Mouse (Mus musculus) CH12.LX (cell line): ENCODE results near the gene Erich2. TPM values are rescaled to one million over a fixed set of nuclear protein-coding genes. Genes with fewer than 3 reads are reported as not detected.

Experiments used
- DNase-seq: peaks from one replicate; pipeline ENCODE4 v3.0.0-alpha.2; 2013; ENCODE audit errors: extremely low read depth
- H3K27ac ChIP-seq: 2 replicates; pipeline ENCODE4 v1.5.1; 2012; ENCODE audit warnings: low read depth, mild to moderate bottlenecking, control low read depth, moderate library complexity; ENCODE audit not compliant: insufficient read depth
- H3K27me3 ChIP-seq: replicated peaks from 2 replicates; pipeline ENCODE3; 2012; ENCODE audit warnings: inconsistent platforms
- H3K36me3 ChIP-seq, 2 experiments: replicated peaks in 1 of 2; 2 replicates each; pipeline versions ENCODE3 to v1.6.1; 2012; ENCODE audit warnings: inconsistent platforms in 1 of 2, low read length in 1 of 2, mild to moderate bottlenecking in 1 of 2, mixed read lengths in 1 of 2, moderate library complexity in 1 of 2; ENCODE audit not compliant: control insufficient read depth in 1 of 2, insufficient read depth in 1 of 2
- H3K4me1 ChIP-seq, 2 experiments: 2 replicates each; pipeline ENCODE4 v1.6.1; 2012; ENCODE audit warnings: inconsistent platforms in 1 of 2, moderate library complexity in 1 of 2; ENCODE audit not compliant: insufficient read depth in 2 of 2, control insufficient read depth in 1 of 2
- H3K4me2 ChIP-seq: 2 replicates; pipeline ENCODE4 v1.6.1; 2012; ENCODE audit warnings: low read depth, mild to moderate bottlenecking, control low read depth; ENCODE audit not compliant: poor library complexity, insufficient read depth, severe bottlenecking
- H3K4me3 ChIP-seq, 3 experiments: fragments of 150-350 bp in 1 of 3; sonication (generic) in 1 of 3; replicated peaks in 1 of 3; 2 replicates each; pipeline versions ENCODE3 to v1.5.1; 2011 to 2012; ENCODE audit warnings: low read depth in 2 of 3, low read length in 2 of 3, mild to moderate bottlenecking in 2 of 3, moderate library complexity in 2 of 3, control low read depth in 1 of 3, improper control_type of control experiment in 1 of 3, inconsistent platforms in 1 of 3, mixed read lengths in 1 of 3; ENCODE audit not compliant: poor library complexity in 1 of 3
- H3K79me2 ChIP-seq: replicated peaks from 2 replicates; pipeline ENCODE4 v1.6.1; 2012; ENCODE audit warnings: mild to moderate bottlenecking, moderate library complexity; ENCODE audit not compliant: control insufficient read depth, poor library complexity, insufficient read depth, severe bottlenecking; ENCODE audit errors: extremely low read depth
- H3K9ac ChIP-seq: 2 replicates; pipeline ENCODE4 v1.6.1; 2012; ENCODE audit warnings: low read depth, mild to moderate bottlenecking, control low read depth, moderate library complexity; ENCODE audit not compliant: insufficient read depth
- H3K9me3 ChIP-seq: replicated peaks from 2 replicates; pipeline ENCODE3; 2012; ENCODE audit warnings: low read length, inconsistent platforms, mixed read lengths
- BHLHE40 ChIP-seq: IDR thresholded peaks from 2 replicates; pipeline ENCODE4 v1.6.1; 2011; ENCODE audit warnings: mild to moderate bottlenecking, low read depth, low read length, improper control_type of control experiment
- CHD1 ChIP-seq: IDR thresholded peaks from 2 replicates; pipeline ENCODE4 v1.6.1; 2012; ENCODE audit warnings: low read depth, low read length, improper control_type of control experiment, inconsistent platforms
- CTCF ChIP-seq, 2 experiments: IDR thresholded peaks in 1 of 2; conservative IDR thresholded peaks in 1 of 2; 2 replicates each; pipeline ENCODE4 v1.5.1; 2011 to 2012; ENCODE audit warnings: low read depth in 2 of 2, low read length in 2 of 2, improper control_type of control experiment in 1 of 2, inconsistent platforms in 1 of 2, mild to moderate bottlenecking in 1 of 2, moderate library complexity in 1 of 2
- E2F4 ChIP-seq: IDR thresholded peaks from 2 replicates; pipeline ENCODE4 v1.6.1; 2011; ENCODE audit warnings: low read depth, low read length, improper control_type of control experiment; ENCODE audit not compliant: insufficient replicate concordance
- IRF4 ChIP-seq: IDR thresholded peaks from 2 replicates; pipeline ENCODE4 v1.6.1; 2014; ENCODE audit warnings: low read depth, mild to moderate bottlenecking, inconsistent platforms, low read length, improper control_type of control experiment
- JUN ChIP-seq: IDR thresholded peaks from 2 replicates; pipeline ENCODE4 v1.6.1; 2011; ENCODE audit warnings: low read depth, mild to moderate bottlenecking, low read length, improper control_type of control experiment, moderate library complexity; ENCODE audit not compliant: insufficient read depth
- JUND ChIP-seq: conservative IDR thresholded peaks from 2 replicates; pipeline ENCODE4 v1.6.1; 2011; ENCODE audit warnings: low read depth, low read length, improper control_type of control experiment
- KAT2A ChIP-seq: IDR thresholded peaks from 2 replicates; pipeline ENCODE4 v1.6.1; 2012; ENCODE audit warnings: low read length, improper control_type of control experiment, inconsistent platforms; ENCODE audit not compliant: insufficient replicate concordance
- MAFK ChIP-seq: IDR thresholded peaks from 2 replicates; pipeline ENCODE4 v1.6.1; 2011; ENCODE audit warnings: low read length, improper control_type of control experiment; ENCODE audit not compliant: insufficient replicate concordance
- MAX ChIP-seq: IDR thresholded peaks from 2 replicates; pipeline ENCODE4 v1.6.1; 2011; ENCODE audit warnings: low read length, improper control_type of control experiment
- MAZ ChIP-seq: IDR thresholded peaks from 2 replicates; pipeline ENCODE4 v1.6.1; 2012; ENCODE audit warnings: low read depth, mild to moderate bottlenecking, inconsistent platforms, low read length, improper control_type of control experiment, moderate library complexity
- MEF2A ChIP-seq: IDR thresholded peaks from 2 replicates; pipeline ENCODE4 v1.6.1; 2014; ENCODE audit warnings: low read depth, mild to moderate bottlenecking, inconsistent platforms, low read length, improper control_type of control experiment, borderline replicate concordance
- MYC ChIP-seq: IDR thresholded peaks from 2 replicates; pipeline ENCODE4 v1.6.1; 2011; ENCODE audit warnings: low read depth, mild to moderate bottlenecking, improper control_type of control experiment, low read length
- NRF1 ChIP-seq: IDR thresholded peaks from 2 replicates; pipeline ENCODE4 v1.6.1; 2014; ENCODE audit warnings: low read depth, mild to moderate bottlenecking, inconsistent platforms, low read length, improper control_type of control experiment, moderate library complexity
- POLR2A ChIP-seq: IDR thresholded peaks from 2 replicates; pipeline ENCODE4 v1.6.1; 2011; ENCODE audit warnings: low read depth, mild to moderate bottlenecking, improper control_type of control experiment, low read length
- RAD21 ChIP-seq: IDR thresholded peaks from 2 replicates; pipeline ENCODE4 v1.6.1; 2011; ENCODE audit warnings: low read depth, mild to moderate bottlenecking, low read length, improper control_type of control experiment, moderate library complexity
- SMC3 ChIP-seq: IDR thresholded peaks from 2 replicates; pipeline ENCODE4 v1.6.1; 2011; ENCODE audit warnings: low read depth, low read length, improper control_type of control experiment
- TBP ChIP-seq: conservative IDR thresholded peaks from 2 replicates; pipeline ENCODE4 v1.6.1; 2011; ENCODE audit warnings: low read depth, low read length, improper control_type of control experiment
- TCF12 ChIP-seq: IDR thresholded peaks from 2 replicates; pipeline ENCODE4 v1.6.1; 2014; ENCODE audit warnings: low read depth, mild to moderate bottlenecking, inconsistent platforms, low read length, improper control_type of control experiment
- UBTF ChIP-seq: IDR thresholded peaks from 2 replicates; pipeline ENCODE4 v1.6.1; 2012; ENCODE audit warnings: low read depth, mild to moderate bottlenecking, inconsistent platforms, low read length, improper control_type of control experiment, moderate library complexity
- USF1 ChIP-seq: IDR thresholded peaks from 2 replicates; pipeline ENCODE4 v1.6.1; 2014; ENCODE audit warnings: low read depth, mild to moderate bottlenecking, inconsistent platforms, low read length, improper control_type of control experiment
- ZNF384 ChIP-seq: IDR thresholded peaks from 2 replicates; pipeline ENCODE4 v1.6.1; 2012; ENCODE audit warnings: low read depth, low read length, improper control_type of control experiment, inconsistent platforms
- dilution Hi-C: fragments of 300-500 bp; cut with MboI; formaldehyde crosslinking; loops from 2 replicates; pipeline ENCODE4 v1.14.3; 2020; ENCODE audit warnings: low sequenced_read_pairs; ENCODE audit not compliant: extremely low pct_unique_long_range_greater_than_20kb, extremely low pct_ligation_motif_present
- in situ Hi-C: fragments of 300-500 bp; cut with MboI; formaldehyde crosslinking; loops from 3 replicates; pipeline ENCODE4 v1.14.3; 2019; ENCODE audit warnings: low sequenced_read_pairs, low pct_ligation_motif_present, low pct_unique_long_range_greater_than_20kb, mixed read lengths
- polyA plus RNA-seq: library from polyadenylated mRNA; unstranded; fragments of >175 nt; gene quantifications from 2 replicates; pipeline ENCODE4 v1.2.1, GENCODE M21; 2012; ENCODE audit warnings: low read depth; ENCODE audit not compliant: insufficient read length
- total RNA-seq, 2 experiments: library from RNA; depleted of rRNA; stranded (reverse); fragments of 300-350 nt in 1 of 2; fragments of >200 nt in 1 of 2; gene quantifications; 2 replicates each; pipeline ENCODE4 v1.2.3; 2012 to 2014

Erich2 gene
- total and polyA plus RNA-seq, 3 experiments: 0.24 TPM; not detected in 2

DNA sequence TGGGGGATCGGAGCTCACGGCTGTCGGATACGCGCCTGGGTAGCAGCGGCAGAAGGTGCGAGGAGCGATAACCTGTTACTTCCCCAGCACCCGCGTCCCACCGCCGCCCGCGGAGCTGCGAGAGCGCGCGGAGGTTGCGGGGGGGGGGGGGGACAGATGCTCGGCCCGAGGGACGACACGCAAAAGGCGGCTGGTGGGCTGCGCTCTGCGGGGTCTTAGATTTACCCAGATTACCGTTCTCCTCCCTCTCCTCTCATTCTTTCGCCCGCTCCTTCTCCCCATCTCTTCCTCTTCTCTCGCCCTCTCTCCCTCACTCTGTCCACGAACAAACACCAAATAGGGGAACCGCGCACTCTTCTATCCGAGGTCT is 54.0 kb downstream of the Erich2 start:
- H3K4me1 ChIP-seq: peaks cover 2 to 25% of the 10 kb centered on the region in 2 experiments; a peak in 3 of 4 replicates
- peaks cover 17% of the 10 kb centered on the region for H3K9me3 ChIP-seq
- no peak overlapping the region for H3K27ac ChIP-seq
- peak overlapping the region in 1 of 3 experiments; percentile 19 for H3K4me3 ChIP-seq
- in situ Hi-C loops: loop anchor here (10.0 to 25.0 kb wide), 2 partner anchors 338 to 425 kb away; no protein-coding TSS in a partner anchor
- H3K36me3 ChIP-seq: no peaks in the 10 kb centered on the region
- peaks cover 33% of the 10 kb centered on the region for H3K27me3 ChIP-seq
- no peak for DNase-seq
- no peak overlapping the region for H3K9ac ChIP-seq
- H3K4me2 ChIP-seq: peak overlapping the region; percentile 92
- TF ChIP-seq E2F4 (no peak), JUND (no peak), ZNF384 (no peak)
- TF ChIP-seq, all 38 proteins: peak for 0
- H3K79me2 ChIP-seq: no peaks in the 10 kb centered on the region
- dilution Hi-C loops: no loop called here

DNA sequence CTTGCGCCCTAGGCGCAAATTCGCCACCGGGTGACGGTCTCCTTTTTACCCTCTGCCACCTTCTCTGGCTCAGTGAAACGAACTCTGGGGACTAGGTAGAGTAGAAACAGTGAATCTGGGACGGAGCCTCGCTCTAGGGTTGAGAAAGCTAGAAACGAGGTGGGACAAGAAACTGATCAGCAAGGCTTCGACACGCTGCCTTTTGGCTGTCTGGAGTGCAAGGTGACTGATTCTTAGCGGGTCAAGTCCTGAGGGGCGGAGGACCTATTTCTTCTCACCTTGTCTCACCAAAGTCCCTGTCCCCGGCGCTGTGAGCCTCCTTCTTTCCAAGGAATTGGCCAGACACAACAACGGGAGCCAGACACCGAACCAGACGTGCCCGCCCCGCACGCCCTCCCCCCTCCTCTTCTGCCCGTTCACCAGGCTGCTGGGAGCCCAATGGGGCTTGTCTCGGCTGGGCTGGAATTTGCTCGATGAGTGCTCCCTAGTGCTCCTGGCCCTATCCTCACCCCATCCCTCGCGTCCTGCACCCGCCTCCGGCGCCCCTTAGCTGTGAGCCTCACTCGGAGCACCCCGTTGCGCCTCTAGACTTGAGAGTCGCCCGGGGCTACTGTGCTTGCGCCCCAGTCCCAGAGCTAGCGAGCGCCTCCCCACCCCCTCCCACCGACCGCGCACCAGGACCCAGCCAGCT is 54.5 kb downstream of the Erich2 start:
- H3K9ac ChIP-seq: no peak overlapping the region
- TF ChIP-seq NRF1 (no peak), MAFK (no peak)
- H3K4me1 ChIP-seq: peaks cover 2 to 26% of the 10 kb centered on the region in 2 experiments; a peak in 3 of 4 replicates
- no peaks in the 10 kb centered on the region for H3K36me3 ChIP-seq
- in situ Hi-C loops: loop anchor here (10.0 to 25.0 kb wide), 2 partner anchors 338 to 426 kb away; no protein-coding TSS in a partner anchor
- H3K9me3 ChIP-seq: peaks cover 17% of the 10 kb centered on the region
- no peaks in the 10 kb centered on the region for H3K79me2 ChIP-seq
- peaks cover 33% of the 10 kb centered on the region for H3K27me3 ChIP-seq
- H3K27ac ChIP-seq: no peak overlapping the region
- H3K4me2 ChIP-seq: no peak overlapping the region
- DNase-seq: no peak
- no peak overlapping the region for H3K4me3 ChIP-seq
- dilution Hi-C loops: no loop called here

DNA sequence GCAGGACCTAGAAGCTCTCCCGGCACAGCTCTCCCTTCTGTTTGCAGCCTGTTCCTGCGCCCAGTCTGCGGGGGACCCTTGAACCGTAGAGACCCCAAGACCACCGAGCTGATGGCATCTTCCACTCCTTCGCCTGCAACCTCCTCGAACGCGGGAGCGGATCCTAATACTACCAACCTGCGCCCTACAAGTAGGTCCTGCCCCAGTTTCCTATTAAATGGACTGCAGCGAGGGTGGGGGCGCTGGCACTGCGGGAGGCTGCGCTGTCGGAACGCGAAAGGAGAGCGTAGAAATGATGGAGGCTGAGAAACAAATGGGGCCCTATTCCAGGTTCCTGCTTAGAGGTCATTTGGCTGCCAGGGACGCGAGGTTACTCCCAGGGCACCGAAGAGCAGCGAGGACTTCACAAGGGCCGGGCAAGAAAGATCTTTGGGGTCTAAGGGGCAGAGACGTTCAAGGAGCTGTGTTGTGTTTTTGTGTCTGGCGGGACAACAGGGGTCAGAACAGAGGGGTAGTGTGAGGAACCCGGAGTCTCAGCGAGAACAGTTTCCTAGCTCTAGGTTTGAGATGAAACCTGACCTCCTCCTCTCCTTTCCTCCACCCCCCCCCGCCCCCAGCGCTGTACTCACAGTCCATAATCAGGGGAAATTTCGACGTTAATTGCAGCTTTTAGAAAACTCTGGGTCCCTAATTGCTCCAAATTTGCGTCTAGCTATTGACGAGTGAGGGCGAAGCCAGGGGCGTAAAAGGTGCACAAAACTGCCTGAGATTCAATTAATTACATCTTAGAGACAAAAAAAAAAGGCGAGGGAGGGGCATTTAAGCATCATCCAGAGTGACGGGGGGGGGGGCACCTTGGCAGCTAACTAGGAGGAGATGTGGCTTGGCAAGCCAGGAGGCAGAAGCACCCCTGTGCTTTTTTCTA is 55.4 kb downstream of the Erich2 start:
- Histone ChIP-seq H3K79me2 (no peaks in the 10 kb centered on the region), H3K4me2 (no peak overlapping the region), H3K4me1 (peaks cover 2 to 28% of the 10 kb centered on the region in 2 experiments; a peak in 3 of 4 replicates), H3K27me3 (peaks cover 33% of the 10 kb centered on the region), H3K9me3 (peaks cover 17% of the 10 kb centered on the region), H3K27ac (no peak overlapping the region), H3K9ac (no peak overlapping the region), H3K36me3 (no peaks in the 10 kb centered on the region), H3K4me3 (no peak overlapping the region)
- no peak for DNase-seq
- in situ Hi-C loops (loop anchor here (10.0 to 25.0 kb wide), 2 partner anchors 339 to 427 kb away; no protein-coding TSS in a partner anchor), dilution Hi-C loops (no loop called here)
- no peak for TF ChIP-seq CTCF (conservative IDR thresholded peaks at IDR 0.05 in 1 of 2, IDR thresholded peaks at IDR 0.05 in 1 of 2; ENCODE audit: low read depth in 2 of 2, low read length in 2 of 2)
- TF ChIP-seq KAT2A: no peak
- no peak for TF ChIP-seq IRF4
- TF ChIP-seq BHLHE40: no peak
- TF ChIP-seq USF1: no peak
- TF ChIP-seq SMC3: no peak
- no peak for TF ChIP-seq MEF2A
- TF ChIP-seq MAX: no peak
- no peak for TF ChIP-seq JUN
- TF ChIP-seq E2F4: no peak
- no peak for TF ChIP-seq UBTF
- no peak for TF ChIP-seq ZNF384
- no peak for TF ChIP-seq MYC
- no peak for TF ChIP-seq TBP
- no peak for TF ChIP-seq CHD1
- no peak for TF ChIP-seq RAD21
- TF ChIP-seq MAZ: no peak
- no peak for TF ChIP-seq TCF12
- no peak for TF ChIP-seq POLR2A
